Mouse (Mus musculus): ENCODE data around the gene Acly.
"Not testable (repeated sequence)": the region's sequence is repeated elsewhere in the genome, so short reads cannot be mapped to it uniquely, and the experiment has no call there.

The Acly gene

GRCm38 (mm10) chr11:100544832-100545745 lies 17.3 kb upstream of the Acly start, which contains the start of gene Ttc25:
Gene Ttc25, plus strand, starts transcription at chr11:100545607.
- DNase-seq, result peak; percentile 90

DNA sequence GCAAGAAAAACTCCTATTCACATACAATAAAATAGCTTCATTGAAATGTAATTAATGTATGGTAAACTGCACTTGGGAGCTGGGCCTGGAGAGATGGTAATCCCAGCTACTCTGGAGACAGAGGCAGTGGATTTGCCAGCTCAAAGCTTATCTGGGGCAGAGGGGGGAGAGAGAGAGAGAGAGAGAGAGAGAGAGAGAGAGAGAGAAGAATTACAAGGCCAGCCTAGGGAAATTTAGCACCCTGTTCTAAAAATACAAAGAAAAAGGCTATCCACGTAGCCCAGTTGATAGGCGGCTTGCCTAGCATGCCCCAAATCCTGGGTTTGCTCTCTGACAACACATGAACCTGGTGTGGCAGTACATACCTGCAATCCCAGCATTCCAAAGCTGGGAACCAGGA lies 13.8 kb upstream of the Acly start:
- DNase-seq, result no peak

DNA sequence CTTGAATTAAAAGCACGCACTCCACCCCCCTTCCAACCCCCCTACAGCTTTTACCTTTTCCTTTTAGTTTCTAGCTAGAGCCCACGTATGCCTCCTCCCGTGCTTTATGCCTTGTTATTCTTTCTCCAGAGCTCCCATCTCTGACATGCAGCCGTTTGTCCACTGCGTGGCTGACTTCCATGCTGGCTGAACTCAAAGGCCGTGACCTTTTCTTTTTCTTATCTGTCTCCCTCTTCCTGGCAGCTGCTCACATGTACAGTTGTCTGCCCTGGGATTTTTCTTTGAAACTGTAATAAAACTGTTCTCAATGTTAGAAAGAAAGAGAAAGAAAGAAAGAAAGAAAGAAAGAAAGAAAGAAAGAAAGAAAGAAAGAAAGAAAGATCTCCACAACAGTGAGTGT lies 13.2 kb upstream of the Acly start:
- no peak for DNase-seq

- DNase-seq, result no peak
Observed at GRCm38 (mm10) chr11:100536466-100536865, 8.7 kb upstream of the Acly start.

DNA sequence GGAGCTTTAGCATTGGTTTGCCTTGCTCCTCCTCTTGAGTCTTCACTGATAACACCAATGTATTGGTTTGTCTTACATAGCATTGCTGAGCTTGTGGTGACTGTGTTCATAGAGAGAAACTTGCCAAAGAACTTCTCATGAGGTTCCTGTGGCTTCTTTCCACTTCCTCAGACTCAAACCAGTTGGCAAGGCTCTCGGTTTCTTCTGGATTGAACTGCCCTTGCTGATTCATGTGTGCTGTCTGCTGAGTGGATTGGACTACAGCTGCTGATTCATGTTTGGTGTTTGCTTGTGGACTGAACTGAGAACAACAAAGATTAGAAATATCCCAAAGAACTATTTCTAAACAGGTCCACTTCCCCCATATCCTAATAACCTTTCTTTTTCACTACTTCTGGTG lies 8.2 kb upstream of the Acly start:
- DNase-seq, result no peak

- not testable (repeated sequence) for DNase-seq
Observed at GRCm38 (mm10) chr11:100534821-100535220, 7.0 kb upstream of the Acly start.

DNA sequence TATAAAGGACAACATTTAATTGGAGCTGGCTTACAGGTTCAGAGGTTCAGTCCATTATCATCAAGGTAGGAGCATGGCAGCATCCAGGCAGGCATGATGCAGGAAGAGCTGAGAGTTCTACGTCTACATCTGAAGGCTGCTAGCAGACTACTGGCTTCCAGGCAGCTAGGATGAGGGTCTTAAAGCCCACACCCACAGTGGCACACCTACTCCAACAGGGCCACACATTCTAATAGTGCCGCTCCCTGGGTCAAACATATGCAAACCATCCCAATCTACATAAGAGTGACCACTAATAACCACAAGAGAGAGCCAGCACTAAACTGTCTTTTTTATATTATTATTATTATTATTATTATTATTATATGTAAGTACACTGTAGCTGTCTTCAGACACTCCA lies 6.6 kb upstream of the Acly start:
- DNase-seq, result not testable (repeated sequence)

GRCm38 (mm10) chr11:100533871-100534270 lies 6.1 kb upstream of the Acly start:
- DNase-seq, result no peak

DNA sequence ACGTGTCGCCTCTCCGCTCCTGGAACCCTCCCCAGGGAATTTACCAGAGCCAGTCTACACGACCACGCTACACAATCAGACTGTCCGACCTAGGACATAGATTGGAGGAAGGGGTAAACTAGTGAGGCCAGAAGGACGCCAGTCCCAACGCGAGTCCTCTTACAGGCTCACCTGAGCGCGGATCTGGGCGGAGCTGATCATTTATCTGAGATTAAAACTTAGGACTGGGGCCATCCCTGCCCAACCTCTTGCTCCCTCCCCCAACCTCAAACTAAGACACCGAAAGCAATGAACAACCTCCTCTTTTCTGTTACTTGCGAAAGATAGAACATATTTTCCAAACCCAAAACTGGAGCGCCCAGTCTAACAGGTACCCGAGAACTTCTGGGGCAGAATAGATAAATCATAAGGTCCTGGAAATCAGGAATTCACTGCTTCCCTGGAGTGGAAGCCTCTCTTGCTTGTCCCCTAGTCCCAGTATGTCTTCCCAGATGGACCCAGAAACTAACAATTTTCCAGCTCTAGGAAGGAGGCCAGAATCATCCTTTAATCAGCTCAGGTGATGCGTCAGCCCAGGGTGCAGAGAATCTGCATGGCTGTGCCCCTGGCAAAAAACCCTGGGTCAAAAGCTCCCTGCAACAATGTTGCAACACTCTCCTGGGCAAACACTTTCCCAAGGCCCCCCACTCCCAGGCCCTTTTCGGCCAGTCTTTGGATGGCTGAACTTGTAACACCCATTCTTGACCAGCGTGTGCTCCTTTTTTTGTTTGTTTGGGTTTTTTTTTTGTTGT lies 770 bp upstream of the Acly start:
- no peak for DNase-seq

DNA sequence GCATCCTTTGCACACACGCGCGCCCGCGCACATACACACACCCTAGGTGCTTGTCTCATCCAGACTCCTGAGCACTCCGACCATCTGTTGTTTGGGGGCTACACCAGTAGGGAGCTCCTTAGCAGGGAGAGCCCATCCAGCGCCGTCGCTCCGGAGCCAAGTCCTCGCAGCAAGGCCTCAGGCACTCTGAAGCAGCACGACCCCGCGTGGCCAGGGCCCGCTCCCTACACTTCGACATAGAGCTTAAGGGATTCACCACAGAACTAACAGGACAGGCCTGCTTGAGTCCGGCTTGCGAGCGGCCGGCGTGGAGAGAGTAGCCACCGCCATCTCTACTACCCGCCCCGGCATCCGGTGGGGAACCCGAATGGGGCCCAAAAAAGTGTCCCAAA lies 738 bp downstream of the Acly start:
- DNase-seq, result peak; percentile 72

GRCm38 (mm10) chr11:100526052-100526816 lies 1.6 kb downstream of the Acly start:
- DNase-seq, result no peak

DNA sequence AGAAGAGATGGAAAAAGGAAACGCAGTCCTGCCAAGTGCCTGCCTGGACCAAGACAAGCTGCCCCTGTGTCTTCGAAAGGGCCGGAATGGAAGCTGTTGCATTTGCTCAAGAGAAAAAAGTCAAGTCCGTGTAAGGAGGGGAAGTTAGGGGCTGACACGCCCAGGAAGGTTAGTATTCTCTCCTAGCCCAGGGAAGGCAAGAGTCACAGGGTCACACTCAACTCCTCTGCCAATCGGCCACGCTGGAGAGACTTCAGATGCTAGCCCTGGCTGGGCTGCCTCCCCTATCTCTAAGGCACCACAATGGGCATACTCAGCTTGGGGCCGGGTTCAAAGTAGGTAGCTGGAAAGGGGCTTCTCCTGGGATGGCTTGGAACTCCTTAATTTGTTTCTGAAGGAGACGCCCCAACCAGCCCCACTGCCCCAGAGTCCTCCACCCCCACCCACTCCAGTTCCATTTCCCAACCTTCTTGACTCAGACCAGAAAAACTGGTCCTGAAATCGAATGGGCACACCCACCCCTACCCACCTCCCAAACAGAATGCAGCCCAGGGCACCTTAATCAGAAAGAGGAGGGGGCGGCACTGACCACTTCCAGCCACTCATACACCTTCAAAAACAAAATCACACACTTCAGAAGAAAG lies 2.7 kb downstream of the Acly start:
- DNase-seq, result no peak

GRCm38 (mm10) chr11:100524358-100524757 lies 3.4 kb downstream of the Acly start:
- no peak for DNase-seq

DNA sequence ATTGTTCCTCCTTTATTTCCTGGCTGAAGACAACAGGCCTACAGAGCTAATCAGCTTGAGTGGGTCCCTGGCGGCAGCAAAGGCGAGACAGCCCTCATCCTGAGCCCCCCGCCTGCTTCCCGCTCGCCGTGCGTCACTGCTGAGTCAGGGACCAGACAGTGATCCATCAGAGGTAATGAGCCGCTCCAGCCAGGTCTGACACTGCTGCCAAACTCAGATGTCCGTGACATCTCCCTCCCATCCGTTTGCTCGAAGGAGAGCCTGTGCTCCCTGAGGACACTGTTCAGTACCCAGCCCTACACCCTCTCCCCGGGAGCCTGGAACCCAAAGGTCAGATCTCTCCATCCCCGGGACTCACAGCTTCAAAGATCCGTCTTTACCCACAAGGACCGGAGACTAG lies 7.0 kb downstream of the Acly start:
- DNase-seq, result peak; percentile 87

GRCm38 (mm10) chr11:100519188-100519587 lies 8.6 kb downstream of the Acly start:
- no peak for DNase-seq

- peak; percentile 92 for DNase-seq
Observed at GRCm38 (mm10) chr11:100518188-100518591, 9.6 kb downstream of the Acly start.

GRCm38 (mm10) chr11:100516291-100516690 lies 11.5 kb downstream of the Acly start:
- no peak for DNase-seq

DNA sequence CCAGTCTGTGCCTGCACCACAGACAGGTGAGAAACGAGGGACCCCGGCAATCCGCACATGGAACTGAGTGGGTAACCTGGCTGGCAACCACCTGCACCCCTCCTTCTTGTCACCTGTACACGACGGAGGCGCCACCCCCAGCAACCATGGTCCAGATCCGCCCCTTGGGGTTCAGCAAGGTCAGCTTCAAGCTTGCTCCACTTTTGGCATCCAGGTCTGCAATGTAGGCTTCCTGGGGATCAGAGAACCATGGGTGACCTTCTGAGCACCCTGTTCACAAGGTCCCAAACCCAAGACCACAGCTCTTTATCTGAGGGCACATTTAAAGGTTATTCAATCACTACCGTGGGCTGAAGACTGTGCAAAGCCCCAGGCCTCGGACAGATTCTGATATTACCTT lies 12.0 kb downstream of the Acly start:
- DNase-seq, result no peak

- peak; percentile 72 for DNase-seq
Observed at GRCm38 (mm10) chr11:100515061-100515460, 12.7 kb downstream of the Acly start.

- DNase-seq, result no peak
Observed at GRCm38 (mm10) chr11:100513716-100514115, 14.1 kb downstream of the Acly start.

GRCm38 (mm10) chr11:100512384-100512783 lies 15.4 kb downstream of the Acly start:
- no peak for DNase-seq

DNA sequence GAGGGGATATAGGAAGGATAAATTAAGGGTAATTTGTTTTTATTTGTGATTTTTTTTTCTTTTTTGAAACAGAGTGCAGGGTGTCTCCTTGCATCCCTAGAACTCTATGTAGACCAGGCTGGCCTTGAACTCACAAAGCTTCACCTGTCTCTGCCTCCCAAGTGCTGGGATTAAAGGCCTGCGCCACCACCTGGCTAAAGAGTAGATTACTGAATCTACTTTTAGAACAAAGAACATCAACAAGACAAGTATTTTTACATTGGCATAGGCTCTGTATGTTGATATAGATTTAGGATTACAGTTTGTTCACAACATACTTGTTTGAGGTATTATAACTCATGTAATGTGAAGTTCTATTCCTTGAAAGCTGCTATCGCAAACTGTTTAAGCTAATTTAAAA lies 17.2 kb downstream of the Acly start:
- DNase-seq, result no peak

GRCm38 (mm10) chr11:100505997-100506396 lies 21.8 kb downstream of the Acly start:
- DNase-seq, result no peak
